Mouse (Mus musculus): ENCODE results near the gene Ubc. TPM values are rescaled to one million over a fixed set of nuclear protein-coding genes. Genes with fewer than 3 reads are reported as not detected.

Ubc gene
- polyA plus RNA-seq, 1 experiment from 2014 or later = 861 TPM

DNA sequence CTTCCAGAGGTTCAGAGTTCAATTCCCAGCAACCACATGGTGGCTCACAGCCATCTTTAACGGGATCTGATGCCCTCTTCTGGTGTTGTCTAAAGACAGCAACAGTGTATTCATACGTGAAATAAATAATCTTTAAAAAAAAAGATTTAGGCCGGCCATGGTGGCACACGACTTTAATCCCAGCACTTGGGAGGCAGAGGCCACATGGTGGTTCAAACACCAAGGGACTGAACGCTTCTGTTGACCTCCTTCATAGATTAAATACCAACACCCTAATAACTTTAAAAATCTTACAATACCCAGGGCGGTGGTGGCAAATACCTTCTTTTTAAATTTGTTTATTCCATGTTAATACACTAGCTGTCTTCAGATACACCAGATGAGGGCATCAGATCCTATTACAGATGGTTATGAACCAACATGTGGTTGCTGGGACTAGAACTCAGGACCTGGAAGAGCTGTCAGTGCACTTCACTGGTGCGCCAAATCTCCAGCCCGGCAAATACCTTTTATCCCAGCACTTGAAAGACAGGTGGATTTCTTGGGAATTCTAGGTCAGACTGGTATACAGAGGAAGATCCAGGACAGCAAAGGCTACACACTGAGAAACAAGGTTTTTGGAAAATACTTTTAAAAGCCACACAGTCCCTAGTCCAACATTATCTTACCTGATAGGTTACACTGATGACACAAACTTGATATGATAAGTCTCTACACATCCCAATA, 4.6 kb downstream of the Ubc start:
- H3K27ac ChIP-seq (replicated peaks in 1 of 2; ENCODE audit: control insufficient read depth in 1 of 2, insufficient read depth in 1 of 2, low read depth in 2 of 2, low read length in 2 of 2) = no peak overlapping the region
- H3K9ac ChIP-seq (ENCODE audit: low read length) = no peak overlapping the region
- peaks cover 41% of the 10 kb centered on the region for H3K36me3 ChIP-seq (ENCODE audit: control insufficient read depth, insufficient read depth, low read length)
- H3K27me3 ChIP-seq (ENCODE audit: control insufficient read depth, insufficient read depth, low read length) = no peaks in the 10 kb centered on the region
- H3K9me3 ChIP-seq (ENCODE audit: control insufficient read depth, low read length) = no peaks in the 10 kb centered on the region
- H3K4me2 ChIP-seq (ENCODE audit: low read length) = peak overlapping the region; percentile 38
- peak overlapping the region in 1 of 2 experiments; percentile 9; a peak in 1 of 4 replicates for H3K4me3 ChIP-seq (ENCODE audit: control insufficient read depth in 1 of 2, insufficient read depth in 1 of 2, low read depth in 1 of 2, low read length in 2 of 2)
- ATAC-seq (ENCODE audit: insufficient number of reproducible peaks, insufficient read depth, low FRiP score, low read depth) = no peak
- WGBS = 64% methylated on average over 8 of the region's 8 CpGs
- H3K4me1 ChIP-seq (ENCODE audit: control insufficient read depth in 2 of 2, insufficient read depth in 2 of 2, low read length in 2 of 2) = peaks cover 0 to 14% of the 10 kb centered on the region in 2 experiments; a peak in 2 of 4 replicates

- Histone ChIP-seq H3K4me1 (ENCODE audit: control insufficient read depth in 2 of 2, insufficient read depth in 2 of 2, low read length in 2 of 2) (peaks cover 0 to 11% of the 10 kb centered on the region in 2 experiments; a peak in 1 of 4 replicates), H3K27ac (replicated peaks in 1 of 2; ENCODE audit: control insufficient read depth in 1 of 2, insufficient read depth in 1 of 2, low read depth in 2 of 2, low read length in 2 of 2) (no peak overlapping the region), H3K4me3 (ENCODE audit: control insufficient read depth in 1 of 2, insufficient read depth in 1 of 2, low read depth in 1 of 2, low read length in 2 of 2) (no peak overlapping the region), H3K9me3 (ENCODE audit: control insufficient read depth, low read length) (no peaks in the 10 kb centered on the region), H3K36me3 (ENCODE audit: control insufficient read depth, insufficient read depth, low read length) (peaks cover 41% of the 10 kb centered on the region), H3K27me3 (ENCODE audit: control insufficient read depth, insufficient read depth, low read length) (no peaks in the 10 kb centered on the region), H3K9ac (ENCODE audit: low read length) (peak overlapping the region; percentile 16; the same call in 1 of the 2 replicates), H3K4me2 (ENCODE audit: low read length) (no peak overlapping the region)
- 73% methylated on average over 2 of the region's 2 CpGs for WGBS
- no peak for ATAC-seq (ENCODE audit: insufficient number of reproducible peaks, insufficient read depth, low FRiP score, low read depth)
These were observed 5.3 kb downstream of the Ubc start for GRCm38 (mm10) chr5:125384512-125385214.

DNA sequence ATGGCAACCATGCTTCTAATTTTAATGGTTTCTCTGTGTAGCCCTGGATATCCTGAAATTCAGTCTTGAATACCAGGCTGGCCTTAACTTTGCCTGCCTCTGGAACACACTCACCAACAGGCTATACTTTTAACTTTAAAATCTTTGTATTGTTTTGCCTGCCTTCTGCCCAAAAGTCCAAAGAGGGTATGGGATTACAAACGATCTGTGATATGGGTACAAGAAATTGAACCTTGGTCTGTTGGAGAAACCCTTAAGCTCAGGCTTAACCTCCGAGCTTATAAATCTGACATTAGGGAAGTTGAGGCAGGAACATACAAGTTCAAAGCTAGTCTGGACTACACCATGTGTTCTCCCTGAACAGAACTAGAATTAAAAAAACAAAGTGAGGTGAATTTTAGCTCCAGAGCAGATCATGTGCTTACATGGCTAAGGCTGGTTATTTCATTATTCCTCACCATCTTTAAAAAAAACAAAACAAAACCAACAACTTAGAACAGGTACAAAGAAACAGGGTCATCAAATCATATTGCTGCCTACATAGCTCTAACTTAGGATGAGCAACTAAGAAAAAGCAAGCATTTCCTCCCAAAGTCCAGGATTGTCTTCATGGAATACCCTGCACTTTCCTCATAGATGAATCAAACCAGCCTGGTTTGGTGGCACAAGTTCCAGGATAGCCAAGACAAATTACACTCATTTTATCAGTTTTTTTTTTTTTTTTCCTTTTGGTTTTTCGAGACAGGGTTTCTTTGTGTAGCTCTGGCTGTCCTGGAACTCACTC, 6.2 kb downstream of the Ubc start:
- Histone ChIP-seq H3K27ac (replicated peaks in 1 of 2; ENCODE audit: control insufficient read depth in 1 of 2, insufficient read depth in 1 of 2, low read depth in 2 of 2, low read length in 2 of 2) (no peak overlapping the region), H3K27me3 (ENCODE audit: control insufficient read depth, insufficient read depth, low read length) (no peaks in the 10 kb centered on the region), H3K36me3 (ENCODE audit: control insufficient read depth, insufficient read depth, low read length) (peaks cover 41% of the 10 kb centered on the region), H3K9ac (ENCODE audit: low read length) (no peak overlapping the region), H3K4me1 (ENCODE audit: control insufficient read depth in 2 of 2, insufficient read depth in 2 of 2, low read length in 2 of 2) (peaks cover 0 to 11% of the 10 kb centered on the region in 2 experiments; a peak in 1 of 4 replicates), H3K4me2 (ENCODE audit: low read length) (no peak overlapping the region), H3K9me3 (ENCODE audit: control insufficient read depth, low read length) (no peaks in the 10 kb centered on the region), H3K4me3 (ENCODE audit: control insufficient read depth in 1 of 2, insufficient read depth in 1 of 2, low read depth in 1 of 2, low read length in 2 of 2) (no peak overlapping the region)
- no peak for ATAC-seq (ENCODE audit: insufficient number of reproducible peaks, insufficient read depth, low FRiP score, low read depth)
- 67% methylated on average over 3 of the region's 3 CpGs for WGBS

DNA sequence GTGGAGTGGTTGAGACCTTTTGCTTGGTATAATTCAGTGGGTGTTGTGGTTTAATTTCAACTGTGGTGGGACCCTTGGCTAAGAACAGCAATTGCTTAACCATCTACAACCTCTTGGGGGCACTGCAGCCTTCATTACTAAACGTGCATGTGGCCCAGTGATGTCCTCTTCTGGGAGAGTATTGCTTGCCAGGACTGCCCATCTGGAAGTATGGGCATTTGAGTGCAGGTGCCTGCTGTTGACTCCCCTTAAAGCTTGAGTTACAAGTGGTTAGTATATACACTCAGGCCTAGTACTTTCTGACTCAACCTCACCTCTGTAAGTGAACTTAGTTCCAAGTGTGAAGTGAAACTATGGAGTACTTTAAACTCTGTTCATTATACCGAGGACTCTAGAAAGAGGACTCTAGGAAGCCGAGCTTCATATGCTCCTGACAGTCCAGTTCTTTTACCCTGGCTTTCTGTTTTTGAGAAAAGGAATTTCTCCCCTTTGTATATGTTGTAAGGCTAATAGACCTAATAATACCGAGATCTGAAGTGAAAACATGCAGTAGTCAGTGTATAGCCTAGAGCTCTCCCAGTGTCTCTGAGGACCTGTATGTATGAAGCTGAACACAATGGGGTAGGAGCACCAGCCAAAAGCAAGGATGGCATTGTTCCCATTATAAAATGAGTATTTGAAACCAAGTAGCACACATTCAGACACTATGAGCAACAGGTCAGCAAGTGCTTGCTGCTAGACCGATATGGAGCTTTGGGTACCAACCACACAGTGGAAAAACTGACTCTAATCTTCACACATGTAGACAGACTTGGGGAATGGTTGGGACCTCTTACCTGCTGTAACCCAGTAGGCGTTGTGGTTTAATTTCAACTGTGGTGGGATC, 7.1 kb downstream of the Ubc start:
- Histone ChIP-seq H3K27ac (replicated peaks in 1 of 2; ENCODE audit: control insufficient read depth in 1 of 2, insufficient read depth in 1 of 2, low read depth in 2 of 2, low read length in 2 of 2) (0 out of 4 replicates have a peak overlapping the region, but pooled peaks of 1 of the 2 experiments have one; percentile 21), H3K4me3 (ENCODE audit: control insufficient read depth in 1 of 2, insufficient read depth in 1 of 2, low read depth in 1 of 2, low read length in 2 of 2) (no peak overlapping the region)

GRCm38 (mm10) chr5:125381954-125382672, 7.9 kb downstream of the Ubc start:
- H3K9ac ChIP-seq (ENCODE audit: low read length) = no peak overlapping the region
- H3K4me3 ChIP-seq (ENCODE audit: control insufficient read depth in 1 of 2, insufficient read depth in 1 of 2, low read depth in 1 of 2, low read length in 2 of 2) = no peak overlapping the region
- 0 out of 4 replicates have a peak overlapping the region, but pooled peaks of 1 of the 2 experiments have one; percentile 1 for H3K27ac ChIP-seq (replicated peaks in 1 of 2; ENCODE audit: control insufficient read depth in 1 of 2, insufficient read depth in 1 of 2, low read depth in 2 of 2, low read length in 2 of 2)
- peaks cover 33% of the 10 kb centered on the region for H3K36me3 ChIP-seq (ENCODE audit: control insufficient read depth, insufficient read depth, low read length)
- 71% methylated on average over 5 of the region's 5 CpGs for WGBS
- H3K4me1 ChIP-seq (ENCODE audit: control insufficient read depth in 2 of 2, insufficient read depth in 2 of 2, low read length in 2 of 2) = peaks cover 0 to 11% of the 10 kb centered on the region in 2 experiments; a peak in 1 of 4 replicates
- H3K4me2 ChIP-seq (ENCODE audit: low read length) = no peak overlapping the region
- no peaks in the 10 kb centered on the region for H3K27me3 ChIP-seq (ENCODE audit: control insufficient read depth, insufficient read depth, low read length)
- H3K9me3 ChIP-seq (ENCODE audit: control insufficient read depth, low read length) = no peaks in the 10 kb centered on the region
- no peak for ATAC-seq (ENCODE audit: insufficient number of reproducible peaks, insufficient read depth, low FRiP score, low read depth)

More for the DNA sequence above, 7.1 kb downstream of the Ubc start:
- no peaks in the 10 kb centered on the region for H3K9me3 ChIP-seq (ENCODE audit: control insufficient read depth, low read length)
- H3K9ac ChIP-seq (ENCODE audit: low read length) = no peak overlapping the region
- H3K4me2 ChIP-seq (ENCODE audit: low read length) = no peak overlapping the region
- H3K27me3 ChIP-seq (ENCODE audit: control insufficient read depth, insufficient read depth, low read length) = no peaks in the 10 kb centered on the region
- peak; percentile 44 for ATAC-seq (ENCODE audit: insufficient number of reproducible peaks, insufficient read depth, low FRiP score, low read depth)
- H3K36me3 ChIP-seq (ENCODE audit: control insufficient read depth, insufficient read depth, low read length) = peaks cover 33% of the 10 kb centered on the region
- peaks cover 0 to 11% of the 10 kb centered on the region in 2 experiments; a peak in 1 of 4 replicates for H3K4me1 ChIP-seq (ENCODE audit: control insufficient read depth in 2 of 2, insufficient read depth in 2 of 2, low read length in 2 of 2)
- WGBS = 45% methylated on average over 6 of the region's 6 CpGs

DNA sequence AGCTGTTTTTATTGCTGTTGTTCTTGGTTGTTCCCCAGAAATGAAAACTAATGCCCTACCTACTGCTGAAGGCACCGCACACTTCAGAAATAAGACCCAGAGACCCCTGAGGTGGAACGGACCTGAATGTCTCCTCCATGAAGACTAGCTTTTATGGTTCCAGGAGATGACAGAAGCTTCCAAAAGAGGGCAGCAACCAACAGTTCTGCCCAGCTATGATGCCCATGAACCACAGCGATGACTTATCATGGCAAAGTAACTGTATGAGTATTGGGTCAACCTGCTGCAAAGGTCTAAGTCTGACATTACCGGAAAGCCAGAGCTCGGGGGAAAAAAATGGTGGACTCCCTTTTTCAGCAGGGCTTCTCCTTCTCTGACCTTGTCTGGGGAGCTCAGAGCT, 11.1 kb downstream of the Ubc start:
- Histone ChIP-seq H3K4me3 (ENCODE audit: control insufficient read depth in 1 of 2, insufficient read depth in 1 of 2, low read depth in 1 of 2, low read length in 2 of 2) (no peak overlapping the region), H3K27ac (replicated peaks in 1 of 2; ENCODE audit: control insufficient read depth in 1 of 2, insufficient read depth in 1 of 2, low read depth in 2 of 2, low read length in 2 of 2) (no peak overlapping the region), H3K4me2 (ENCODE audit: low read length) (no peak overlapping the region), H3K9me3 (ENCODE audit: control insufficient read depth, low read length) (peaks cover 5% of the 10 kb centered on the region; the same call in 1 of the 2 replicates), H3K27me3 (ENCODE audit: control insufficient read depth, insufficient read depth, low read length) (no peaks in the 10 kb centered on the region), H3K4me1 (ENCODE audit: control insufficient read depth in 2 of 2, insufficient read depth in 2 of 2, low read length in 2 of 2) (no peaks in the 10 kb centered on the region), H3K9ac (ENCODE audit: low read length) (no peak overlapping the region), H3K36me3 (ENCODE audit: control insufficient read depth, insufficient read depth, low read length) (peaks cover 11% of the 10 kb centered on the region)
- 83% methylated on average over 5 of the region's 5 CpGs for WGBS
- ATAC-seq (ENCODE audit: insufficient number of reproducible peaks, insufficient read depth, low FRiP score, low read depth) = no peak

Measured in heart, embryonic 14.5 days (tissue).